Mouse (Mus musculus) adrenal gland, postnatal 14 days (tissue): ENCODE results near the gene Tssk1. TPM values are rescaled to one million over a fixed set of nuclear protein-coding genes. Genes with fewer than 3 reads are reported as not detected.

ENCODE experiments used
- DNase-seq: peaks from one replicate; pipeline ENCODE4 v3.0.0; 2021; ENCODE audit warnings: mixed read lengths
- long read RNA-seq, 2 experiments: library from polyadenylated mRNA; stranded (forward); transcript quantifications; one replicate each; pipeline ENCODE4 v2.0.0; 2021
- total RNA-seq: library from RNA; stranded (reverse); gene quantifications from 2 replicates; pipeline ENCODE4 v1.2.3, GENCODE M21; 2021

The Tssk1 gene
- 0.19 TPM in 1 of 2 replicates, not detected in the other for total RNA-seq
- long read RNA-seq, experiment 1 = 0 reads
- long read RNA-seq, experiment 2 = 0 reads

DNA sequence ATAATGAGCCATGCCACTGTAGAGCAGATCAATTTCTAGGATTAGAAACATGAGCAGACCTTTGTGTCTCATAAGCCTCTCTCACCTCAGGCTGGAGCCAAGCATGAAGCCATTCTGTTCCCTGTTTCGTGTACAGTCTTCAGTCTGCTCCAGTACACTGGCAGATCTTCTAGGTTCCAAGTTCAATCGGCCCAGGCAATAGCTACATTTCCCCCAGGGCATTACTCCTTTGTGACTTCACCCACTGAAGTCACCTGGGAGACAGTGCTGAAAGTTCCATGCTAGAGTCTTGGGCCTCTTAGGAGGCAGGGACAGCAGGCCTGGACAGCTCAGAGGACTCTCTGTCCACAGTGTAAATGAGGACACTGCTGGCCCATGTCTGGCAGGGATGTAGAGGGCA lies at the start of gene Tssk1:
Tssk1 (plus strand) TSS at position 301 of the 400 bp plus-strand sequence.
- no peak for DNase-seq

DNA sequence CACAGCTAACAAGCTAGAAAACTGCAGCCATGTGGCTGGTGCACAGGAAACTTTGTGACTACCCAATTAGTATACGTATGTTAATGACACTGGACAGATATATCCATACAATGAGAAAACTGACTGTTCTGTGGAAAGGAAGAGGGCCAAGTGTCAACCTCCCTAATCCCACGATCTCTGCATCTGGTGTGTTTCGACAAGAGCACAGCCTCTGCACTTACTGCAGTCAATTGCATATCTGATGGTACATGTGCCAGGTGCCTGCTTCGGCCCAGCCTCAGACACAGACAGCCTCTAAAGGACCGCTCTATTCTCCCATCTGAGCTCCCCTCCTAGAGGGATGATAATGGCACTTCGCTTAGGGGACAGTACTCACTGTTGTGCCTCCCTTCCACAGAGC lies 45.6 kb upstream of the Tssk1 start:
- DNase-seq = no peak

DNA sequence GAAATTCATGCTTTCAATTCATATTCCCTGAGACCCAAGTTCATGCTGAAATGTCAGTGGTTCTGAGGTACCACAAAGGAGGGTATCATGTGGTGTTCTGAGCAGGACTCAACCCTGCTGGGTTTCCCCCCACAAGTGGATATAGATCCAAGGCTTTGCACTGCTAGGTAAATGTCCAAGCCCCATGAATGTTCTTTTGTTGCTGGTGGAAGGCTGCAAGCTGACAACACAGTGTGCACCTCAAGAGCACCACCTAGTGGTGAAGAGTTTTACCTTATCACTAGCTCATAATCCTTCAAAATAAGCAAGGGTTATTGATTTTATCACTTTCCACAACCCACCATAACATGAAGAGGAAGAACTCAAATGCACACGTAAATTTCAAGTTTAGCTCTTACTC lies 45.1 kb upstream of the Tssk1 start:
- DNase-seq = peak; percentile 57

GRCm38 (mm10) chr16:17849486-17849885 lies 44.5 kb upstream of the Tssk1 start:
- DNase-seq = no peak

DNA sequence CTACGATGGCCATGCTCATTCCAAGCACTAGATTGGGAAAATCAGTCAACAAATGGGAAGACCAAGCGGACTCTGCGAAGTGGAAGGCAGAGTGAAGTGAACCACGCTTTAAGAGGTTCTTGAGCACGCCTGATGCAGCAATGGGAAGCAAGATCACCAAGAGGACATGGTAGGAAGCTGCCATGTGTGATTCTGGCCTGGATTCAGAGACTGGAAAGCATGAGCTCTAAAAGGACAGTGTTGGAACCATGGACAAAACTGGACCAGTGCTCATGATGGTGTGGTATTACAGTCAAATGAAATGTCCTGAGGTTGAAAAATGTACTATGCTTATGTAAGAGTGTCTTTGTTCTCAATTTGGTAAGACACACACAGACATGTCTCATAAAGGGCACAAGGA lies 42.7 kb upstream of the Tssk1 start:
- no peak for DNase-seq

- DNase-seq = no peak
Measured at GRCm38 (mm10) chr16:17851860-17852259, 42.2 kb upstream of the Tssk1 start.

DNA sequence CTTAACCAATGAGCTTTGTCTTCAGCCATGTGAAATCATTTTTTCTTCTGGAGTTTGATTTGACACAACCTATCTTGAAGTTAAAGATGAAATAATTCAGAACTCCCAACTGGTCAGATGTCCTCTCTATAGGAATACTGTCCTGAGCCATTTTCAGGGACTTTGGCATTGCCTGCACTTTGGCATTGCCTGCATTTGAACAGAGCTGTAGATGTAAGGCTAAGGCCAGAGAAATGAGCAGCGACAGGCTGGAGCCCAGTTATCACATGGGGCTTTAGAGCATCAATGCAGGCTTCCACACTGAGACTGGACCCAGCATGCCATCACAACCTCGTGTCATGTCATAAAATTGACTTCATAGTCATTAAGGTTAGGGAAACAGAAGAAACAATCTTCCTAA lies 40.8 kb upstream of the Tssk1 start:
- DNase-seq = no peak

- no peak for DNase-seq
Measured at GRCm38 (mm10) chr16:17857157-17857556, 36.9 kb upstream of the Tssk1 start.

- DNase-seq = no peak
Measured at GRCm38 (mm10) chr16:17858592-17858991, 35.4 kb upstream of the Tssk1 start.

GRCm38 (mm10) chr16:17865293-17865692 lies 28.7 kb upstream of the Tssk1 start:
- no peak for DNase-seq

DNA sequence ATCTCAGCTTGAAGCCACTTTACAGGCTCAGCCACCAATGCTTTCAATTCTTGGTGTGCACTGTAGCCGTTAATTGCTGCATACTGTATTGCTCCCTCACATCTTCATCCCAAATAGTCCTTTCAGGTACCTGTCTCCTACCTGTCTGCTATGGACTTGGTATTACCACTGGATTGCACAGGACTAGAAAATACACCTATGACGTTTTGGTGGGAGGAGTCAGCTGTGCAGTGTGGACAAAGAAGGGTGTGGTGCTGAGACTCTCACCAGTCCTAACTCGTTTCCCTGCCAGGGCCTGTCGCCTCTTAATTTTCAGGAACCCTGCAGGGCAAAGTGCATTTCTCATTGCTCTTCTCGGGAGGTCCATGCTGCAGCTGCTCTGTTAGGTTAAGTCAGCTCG lies 28.3 kb upstream of the Tssk1 start:
- DNase-seq = no peak

DNA sequence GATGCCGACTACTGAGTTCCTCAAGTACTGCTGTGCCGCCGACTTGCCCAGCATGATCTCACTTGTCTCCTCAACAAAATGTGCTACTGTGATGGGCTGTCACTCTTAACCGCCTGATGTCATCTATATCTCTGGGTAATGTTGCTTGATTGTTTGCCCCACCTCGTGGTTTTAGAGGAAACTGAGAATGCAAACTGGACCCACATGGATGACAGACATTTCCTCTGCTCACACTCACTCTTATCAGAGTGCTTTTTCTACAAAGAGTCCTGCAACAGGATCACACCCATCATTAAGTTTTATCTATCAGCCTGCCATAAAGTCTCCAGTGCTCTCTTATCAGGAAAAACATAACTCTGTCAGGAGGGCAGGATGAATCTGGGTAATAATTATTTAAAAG lies 22.8 kb upstream of the Tssk1 start:
- DNase-seq = no peak

DNA sequence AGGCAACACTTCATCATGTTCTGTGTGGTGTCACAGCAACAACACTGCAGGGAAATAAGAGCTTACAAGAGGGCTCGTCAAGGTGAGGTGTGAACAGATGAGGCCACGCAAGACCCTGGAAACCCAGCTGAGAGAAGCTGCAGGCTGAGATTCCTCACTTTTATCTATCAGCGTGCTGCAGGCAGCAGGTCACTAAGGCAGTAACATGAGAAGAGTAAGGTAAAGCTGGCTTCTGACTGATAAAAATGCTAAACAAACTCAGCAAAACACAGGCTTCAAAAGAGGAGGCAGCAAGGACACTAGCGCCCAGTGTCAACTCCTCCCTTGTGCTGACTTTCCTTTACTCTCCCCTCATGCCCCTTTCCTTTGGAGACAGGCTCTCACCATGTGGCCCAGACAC lies 21.0 kb upstream of the Tssk1 start:
- no peak for DNase-seq

- no peak for DNase-seq
Measured at GRCm38 (mm10) chr16:17875174-17875573, 18.8 kb upstream of the Tssk1 start.

DNA sequence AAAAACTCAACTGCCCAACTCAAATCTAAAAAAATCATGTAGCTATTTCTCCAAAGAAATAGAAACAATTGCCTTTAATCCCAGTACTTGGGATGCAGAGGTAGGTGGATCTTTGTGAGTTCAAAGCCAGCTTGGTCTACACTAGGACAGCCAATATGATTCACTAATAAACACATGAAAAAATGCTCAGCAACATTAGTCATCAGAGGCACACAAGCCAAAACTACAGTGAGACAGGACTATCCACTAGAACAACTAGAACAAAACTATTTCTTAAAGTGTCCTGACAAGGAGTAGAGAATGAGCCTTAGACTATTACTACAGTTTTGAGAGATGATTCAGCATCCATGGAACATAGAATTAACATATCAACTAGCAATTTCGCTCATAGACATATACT lies 17.9 kb upstream of the Tssk1 start:
- no peak for DNase-seq

DNA sequence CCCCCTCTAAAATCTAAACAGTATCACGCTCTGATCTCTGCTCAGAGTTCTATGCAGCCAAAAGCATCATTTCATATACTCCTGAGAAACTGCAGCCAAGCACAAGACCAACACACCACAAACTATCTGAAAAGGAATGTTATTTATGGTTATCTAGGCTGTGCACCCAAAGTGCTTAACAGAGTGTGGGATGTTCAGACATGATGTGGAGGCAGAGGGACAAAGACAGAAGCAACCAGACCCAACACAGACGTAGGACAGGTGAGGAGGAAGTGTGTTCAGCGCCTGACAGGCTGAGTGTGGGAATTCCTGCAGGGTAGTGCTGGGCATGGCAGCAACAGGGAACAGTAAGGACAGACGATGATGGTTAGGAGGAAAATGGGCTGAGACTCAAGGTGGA lies 14.5 kb upstream of the Tssk1 start:
- no peak for DNase-seq

- DNase-seq = no peak
Measured at GRCm38 (mm10) chr16:17882196-17882595, 11.8 kb upstream of the Tssk1 start.

GRCm38 (mm10) chr16:17884116-17884515 lies 9.9 kb upstream of the Tssk1 start:
- no peak for DNase-seq

GRCm38 (mm10) chr16:17889689-17890341 lies 4.2 kb upstream of the Tssk1 start:
- DNase-seq = no peak

GRCm38 (mm10) chr16:17890342-17890727 lies 3.7 kb upstream of the Tssk1 start:
- no peak for DNase-seq

- DNase-seq = peak; percentile 92
Measured at GRCm38 (mm10) chr16:17890917-17891566, 3.0 kb upstream of the Tssk1 start.

GRCm38 (mm10) chr16:17891567-17891959 lies 2.5 kb upstream of the Tssk1 start, which contains the start of gene Gm20518:
Gene Gm20518 (minus strand): TSS chr16:17891671.
- peak; percentile 99 for DNase-seq

DNA sequence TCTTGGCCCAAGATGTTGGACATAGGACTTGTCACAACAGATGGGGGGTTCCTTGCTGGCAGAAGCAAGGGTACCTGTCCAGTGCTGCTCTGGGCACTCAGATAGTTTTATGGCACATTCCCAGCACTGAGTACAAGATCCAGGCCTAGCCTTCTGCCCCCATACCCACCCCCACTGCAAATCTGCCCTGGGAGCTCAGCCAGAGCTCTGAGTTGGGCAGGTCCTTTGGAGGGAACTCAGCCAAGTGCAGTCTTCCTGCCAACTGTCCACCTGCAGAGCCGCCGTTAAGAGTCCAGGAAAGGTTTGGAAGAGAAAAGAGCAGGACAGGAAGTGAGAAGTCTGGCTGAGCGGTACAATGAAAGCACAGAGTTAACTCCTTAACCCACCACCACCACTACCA lies 1.4 kb upstream of the Tssk1 start:
- no peak for DNase-seq

GRCm38 (mm10) chr16:17896091-17896490 lies 2.1 kb downstream of the Tssk1 start:
- DNase-seq = no peak
